Mouse (Mus musculus): ENCODE results near the gene Nrip3. TPM values are rescaled to one million over a fixed set of nuclear protein-coding genes. Genes with fewer than 3 reads are reported as not detected.

Gene Nrip3
- polyA plus RNA-seq, 1 experiment from 2014 or later, result 0.48 TPM

- H3K4me3 ChIP-seq, result no peak within 1 kb of the TSS
- no peaks in the 10 kb centered on the region for H3K9me3 ChIP-seq
- 94% methylated on average over 5 of the region's 5 CpGs for WGBS
- H3K27me3 ChIP-seq, result no peaks in the 10 kb centered on the region
- H3K27ac ChIP-seq, result no peak within 1 kb of the TSS
- no peak within 1 kb of the TSS for H3K4me2 ChIP-seq
- H3K9ac ChIP-seq, result no peak within 1 kb of the TSS
- no peaks in the 10 kb centered on the region for H3K4me1 ChIP-seq
- H3K36me3 ChIP-seq, result no peaks in the 10 kb centered on the region
- no peak for ATAC-seq (ENCODE audit: insufficient number of reproducible peaks, insufficient read depth, low FRiP score, low TSS enrichment, low read depth)
These were observed 58.1 kb downstream of the Nrip3 start, which contains the start of gene BC051019 for GRCm38 (mm10) chr7:109723697-109724096. Gene BC051019, minus strand, starts transcription at chr7:109723850.

GRCm38 (mm10) chr7:109723114-109723513, 58.7 kb downstream of the Nrip3 start:
- no peak overlapping the region for H3K4me3 ChIP-seq
- no peak overlapping the region for H3K27ac ChIP-seq
- no peak overlapping the region for H3K4me2 ChIP-seq
- H3K9me3 ChIP-seq, result no peaks in the 10 kb centered on the region
- WGBS, result 94% methylated on average over 8 of the region's 8 CpGs
- no peak for ATAC-seq (ENCODE audit: insufficient number of reproducible peaks, insufficient read depth, low FRiP score, low TSS enrichment, low read depth)
- no peak overlapping the region for H3K9ac ChIP-seq
- H3K4me1 ChIP-seq, result no peaks in the 10 kb centered on the region
- H3K36me3 ChIP-seq, result no peaks in the 10 kb centered on the region
- H3K27me3 ChIP-seq, result no peaks in the 10 kb centered on the region

GRCm38 (mm10) chr7:109722618-109723017, 59.2 kb downstream of the Nrip3 start:
- no peaks in the 10 kb centered on the region for H3K27me3 ChIP-seq
- no peaks in the 10 kb centered on the region for H3K36me3 ChIP-seq
- no peaks in the 10 kb centered on the region for H3K9me3 ChIP-seq
- no peaks in the 10 kb centered on the region for H3K4me1 ChIP-seq
- H3K9ac ChIP-seq, result no peak overlapping the region
- H3K27ac ChIP-seq, result no peak overlapping the region
- H3K4me3 ChIP-seq, result no peak overlapping the region
- H3K4me2 ChIP-seq, result no peak overlapping the region
- no peak for ATAC-seq (ENCODE audit: insufficient number of reproducible peaks, insufficient read depth, low FRiP score, low TSS enrichment, low read depth)
- 98% methylated on average over 2 of the region's 2 CpGs for WGBS

- no peak overlapping the region for H3K9ac ChIP-seq
- no peaks in the 10 kb centered on the region for H3K36me3 ChIP-seq
- no peak overlapping the region for H3K4me2 ChIP-seq
- no peaks in the 10 kb centered on the region for H3K9me3 ChIP-seq
- H3K27me3 ChIP-seq, result no peaks in the 10 kb centered on the region
- WGBS, result 61% methylated on average over 9 of the region's 9 CpGs
- no peak overlapping the region for H3K27ac ChIP-seq
- no peaks in the 10 kb centered on the region for H3K4me1 ChIP-seq
- no peak for ATAC-seq (ENCODE audit: insufficient number of reproducible peaks, insufficient read depth, low FRiP score, low TSS enrichment, low read depth)
- no peak overlapping the region for H3K4me3 ChIP-seq
These were observed 62.5 kb downstream of the Nrip3 start for GRCm38 (mm10) chr7:109719286-109719685.

- Histone ChIP-seq H3K9ac (no peak overlapping the region), H3K27ac (no peak overlapping the region), H3K36me3 (peaks cover 32% of the 10 kb centered on the region), H3K4me1 (peaks cover 6% of the 10 kb centered on the region), H3K9me3 (no peaks in the 10 kb centered on the region), H3K4me2 (no peak overlapping the region), H3K4me3 (no peak overlapping the region), H3K27me3 (no peaks in the 10 kb centered on the region)
- ATAC-seq (ENCODE audit: insufficient number of reproducible peaks, insufficient read depth, low FRiP score, low TSS enrichment, low read depth), result no peak
- 89% methylated on average over 2 of the region's 2 CpGs for WGBS
These were observed 68.3 kb downstream of the Nrip3 start for GRCm38 (mm10) chr7:109713434-109713982.

GRCm38 (mm10) chr7:109712198-109712597, 69.6 kb downstream of the Nrip3 start:
- 88% methylated on average over 7 of the region's 7 CpGs for WGBS
- Histone ChIP-seq H3K36me3 (peaks cover 32% of the 10 kb centered on the region), H3K9me3 (no peaks in the 10 kb centered on the region)

GRCm38 (mm10) chr7:109710069-109710468, 71.8 kb downstream of the Nrip3 start:
- no peak overlapping the region for H3K4me2 ChIP-seq
- WGBS, result 71% methylated on average over 1 of the region's 1 CpGs
- H3K27me3 ChIP-seq, result no peaks in the 10 kb centered on the region
- no peak overlapping the region for H3K9ac ChIP-seq
- no peak overlapping the region for H3K4me3 ChIP-seq
- no peaks in the 10 kb centered on the region for H3K9me3 ChIP-seq
- peaks cover 18% of the 10 kb centered on the region for H3K4me1 ChIP-seq
- H3K27ac ChIP-seq, result no peak overlapping the region
- ATAC-seq (ENCODE audit: insufficient number of reproducible peaks, insufficient read depth, low FRiP score, low TSS enrichment, low read depth), result no peak
- peaks cover 32% of the 10 kb centered on the region for H3K36me3 ChIP-seq

More at GRCm38 (mm10) chr7:109712198-109712597, 69.6 kb downstream of the Nrip3 start:
- Histone ChIP-seq H3K9ac (no peak overlapping the region), H3K4me1 (peaks cover 12% of the 10 kb centered on the region), H3K4me2 (no peak overlapping the region), H3K27ac (no peak overlapping the region), H3K4me3 (no peak overlapping the region), H3K27me3 (no peaks in the 10 kb centered on the region)
- ATAC-seq (ENCODE audit: insufficient number of reproducible peaks, insufficient read depth, low FRiP score, low TSS enrichment, low read depth), result no peak

- peaks cover 32% of the 10 kb centered on the region for H3K36me3 ChIP-seq
- H3K27ac ChIP-seq, result no peak overlapping the region
- H3K9ac ChIP-seq, result no peak overlapping the region
- no peak overlapping the region for H3K4me2 ChIP-seq
- peak; percentile 52; the same call in 1 of the 2 replicates for ATAC-seq (ENCODE audit: insufficient number of reproducible peaks, insufficient read depth, low FRiP score, low TSS enrichment, low read depth)
- no peaks in the 10 kb centered on the region for H3K27me3 ChIP-seq
- H3K9me3 ChIP-seq, result no peaks in the 10 kb centered on the region
- WGBS, result 23% methylated on average over 3 of the region's 3 CpGs
- H3K4me1 ChIP-seq, result peaks cover 26% of the 10 kb centered on the region
- H3K4me3 ChIP-seq, result no peak overlapping the region
These were observed 72.9 kb downstream of the Nrip3 start for GRCm38 (mm10) chr7:109708961-109709382.

Other genes with a start within 250 kb of the Nrip3 start
- gene St5, start 78.4 kb downstream of the Nrip3 start, polyA plus RNA-seq (2015; fragmentation: Nextera tagmentation; extraction: Ambion mirVana), result 45.1 and 58.3 TPM in 2 replicates
- gene Akip1, start 78.3 kb downstream of the Nrip3 start, polyA plus RNA-seq (2015; fragmentation: Nextera tagmentation; extraction: Ambion mirVana), result 30.8 and 33.7 TPM in 2 replicates
- gene BC051019, start 58.2 kb downstream of the Nrip3 start, polyA plus RNA-seq (2015; fragmentation: Nextera tagmentation; extraction: Ambion mirVana), result 0.25 TPM in 1 of 2 replicates, not detected in the other
- not detected in 2 replicates for gene Ascl3, start 50.3 kb downstream of the Nrip3 start, polyA plus RNA-seq (2015; fragmentation: Nextera tagmentation; extraction: Ambion mirVana)
- 47.1 and 49.4 TPM in 2 replicates for gene Tmem9b, start 29.1 kb downstream of the Nrip3 start, polyA plus RNA-seq (2015; fragmentation: Nextera tagmentation; extraction: Ambion mirVana)
- 1.4 and 1.5 TPM in 2 replicates for gene Scube2, start 83.7 kb upstream of the Nrip3 start, polyA plus RNA-seq (2015; fragmentation: Nextera tagmentation; extraction: Ambion mirVana)
- gene Dennd5a, start 178.4 kb upstream of the Nrip3 start, polyA plus RNA-seq (2015; fragmentation: Nextera tagmentation; extraction: Ambion mirVana), result 38.0 and 44.3 TPM in 2 replicates
- gene Tmem41b, start 204.9 kb upstream of the Nrip3 start, polyA plus RNA-seq (2015; fragmentation: Nextera tagmentation; extraction: Ambion mirVana), result 73.4 and 74.6 TPM in 2 replicates
- gene Ipo7, start 236.2 kb upstream of the Nrip3 start, polyA plus RNA-seq (2015; fragmentation: Nextera tagmentation; extraction: Ambion mirVana), result 43.5 and 44.9 TPM in 2 replicates

All from embryonic facial prominence, embryonic 13.5 days (tissue).